Mouse (Mus musculus) thymus, adult 2 months (tissue): Measurements from ENCODE around the gene Mettl17. TPM values are rescaled to one million over a fixed set of nuclear protein-coding genes. Genes with fewer than 3 reads are reported as not detected.

ENCODE experiments used
- DNase-seq: peaks from one replicate; pipeline ENCODE4 v3.0.0; 2021
- H3K27ac ChIP-seq: fragments of 200-500 bp; 2 replicates; pipeline ENCODE4 v1.5.1; 2012; ENCODE audit warnings: low read length, control low read depth; ENCODE audit not compliant: control insufficient read depth, insufficient read depth
- H3K27me3 ChIP-seq: fragments of 200-500 bp; 2 replicates; pipeline ENCODE4 v1.6.1; 2012; ENCODE audit warnings: mild to moderate bottlenecking, low read length, moderate library complexity, mixed read lengths; ENCODE audit not compliant: control insufficient read depth, insufficient read depth
- H3K36me3 ChIP-seq: fragments of 200-500 bp; 2 replicates; pipeline ENCODE4 v1.6.1; 2012; ENCODE audit warnings: mild to moderate bottlenecking, low read length, moderate library complexity; ENCODE audit not compliant: control insufficient read depth, insufficient read depth
- H3K4me1 ChIP-seq: fragments of 200-500 bp; replicated peaks from 2 replicates; pipeline ENCODE4 v1.6.1; 2012; ENCODE audit warnings: low read length; ENCODE audit not compliant: control insufficient read depth, insufficient read depth
- H3K4me3 ChIP-seq: fragments of 200-500 bp; 2 replicates; pipeline ENCODE4 v1.5.1; 2012; ENCODE audit warnings: mild to moderate bottlenecking, low read length, control low read depth, moderate library complexity; ENCODE audit not compliant: control insufficient read depth, insufficient read depth
- CTCF ChIP-seq: fragments of 200-500 bp; IDR thresholded peaks from 2 replicates; pipeline ENCODE4 v1.5.1; 2012; ENCODE audit warnings: mild to moderate bottlenecking, control low read depth, low read length, moderate library complexity, borderline replicate concordance; ENCODE audit not compliant: control insufficient read depth, poor library complexity, insufficient read depth; ENCODE audit errors: extremely low read depth
- POLR2A ChIP-seq: fragments of 200-500 bp; IDR thresholded peaks from 2 replicates; pipeline ENCODE4 v1.6.1; 2012; ENCODE audit warnings: mild to moderate bottlenecking, low read length, control low read depth, moderate library complexity; ENCODE audit not compliant: control insufficient read depth, poor library complexity, insufficient read depth; ENCODE audit errors: extremely low read depth
- WGBS: fragments of 180-500 bp; shearing (Covaris S2); methylation state at CpG from one replicate; pipeline ENCODE4 v1.1.7; 2018; 5-methylcytosine and 5-hydroxymethylcytosine counted together
- polyA plus RNA-seq: library from polyadenylated mRNA; depleted of rRNA; stranded (reverse); fragments of >200 nt; gene quantifications from 2 replicates; pipeline ENCODE4 v1.2.3, GENCODE M21; 2012

The Mettl17 gene
- polyA plus RNA-seq, 1 experiment = 56.7 TPM

- H3K4me1 ChIP-seq = no peaks in the 10 kb centered on the region
- no peak overlapping the region for H3K27ac ChIP-seq
- TF ChIP-seq POLR2A (no peak), CTCF (no peak)
- 95% methylated on average over 11 of the region's 11 CpGs for WGBS
- H3K36me3 ChIP-seq = no peaks in the 10 kb centered on the region
- no peaks in the 10 kb centered on the region for H3K27me3 ChIP-seq
- no peak for DNase-seq
- no peak overlapping the region for H3K4me3 ChIP-seq
These were observed 21.5 kb downstream of the Mettl17 start for GRCm38 (mm10) chr14:51906102-51906501.

- TF ChIP-seq POLR2A (no peak), CTCF (no peak)
- WGBS = 94% methylated on average over 10 of the region's 10 CpGs
- Histone ChIP-seq H3K4me1 (peaks cover 17% of the 10 kb centered on the region), H3K27me3 (no peaks in the 10 kb centered on the region), H3K4me3 (no peak overlapping the region), H3K36me3 (no peaks in the 10 kb centered on the region), H3K27ac (no peak overlapping the region)
- DNase-seq = no peak
These were observed 26.7 kb downstream of the Mettl17 start for GRCm38 (mm10) chr14:51911301-51911700.

DNA sequence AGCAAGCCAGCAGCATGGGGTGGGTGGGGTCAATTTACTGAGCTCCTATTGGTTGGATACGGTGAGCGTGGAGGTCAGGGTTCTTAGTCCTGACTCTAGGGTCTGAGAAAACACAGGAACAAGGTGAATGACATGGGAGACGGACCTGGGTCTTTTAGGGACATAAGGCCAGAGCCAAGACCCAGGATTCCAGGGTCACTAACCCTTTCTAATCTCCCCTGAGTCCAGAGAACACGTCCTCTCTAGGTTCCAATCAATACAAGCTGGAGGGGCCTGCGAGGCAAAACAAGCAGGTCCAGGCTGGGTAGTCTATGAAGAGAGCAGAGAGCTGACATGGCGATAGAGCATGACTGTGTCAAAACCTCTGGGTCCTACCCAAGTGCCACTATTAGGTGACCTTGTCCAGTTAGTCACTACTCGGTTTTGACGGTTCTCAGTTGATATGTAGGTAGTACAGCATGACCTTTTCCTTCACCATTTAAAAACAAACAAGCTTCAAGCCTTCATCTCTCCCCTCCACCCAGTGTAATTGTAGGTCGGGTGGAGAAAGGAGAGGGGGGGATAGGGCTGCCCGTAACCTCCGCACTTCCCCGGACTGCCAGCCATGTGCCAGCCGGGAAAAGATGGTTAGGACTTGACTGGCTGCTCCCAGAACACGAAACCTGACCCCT is 27.9 kb downstream of the Mettl17 start:
- no peaks in the 10 kb centered on the region for H3K36me3 ChIP-seq
- peak overlapping the region; percentile 1; the same call in 1 of the 2 replicates for H3K27ac ChIP-seq
- H3K4me3 ChIP-seq = peak overlapping the region; percentile 79
- DNase-seq = peak; percentile 15
- H3K4me1 ChIP-seq = peaks cover 17% of the 10 kb centered on the region
- H3K27me3 ChIP-seq = no peaks in the 10 kb centered on the region
- TF ChIP-seq CTCF (no peak), POLR2A (no peak)
- 37% methylated on average over 14 of the region's 14 CpGs for WGBS

DNA sequence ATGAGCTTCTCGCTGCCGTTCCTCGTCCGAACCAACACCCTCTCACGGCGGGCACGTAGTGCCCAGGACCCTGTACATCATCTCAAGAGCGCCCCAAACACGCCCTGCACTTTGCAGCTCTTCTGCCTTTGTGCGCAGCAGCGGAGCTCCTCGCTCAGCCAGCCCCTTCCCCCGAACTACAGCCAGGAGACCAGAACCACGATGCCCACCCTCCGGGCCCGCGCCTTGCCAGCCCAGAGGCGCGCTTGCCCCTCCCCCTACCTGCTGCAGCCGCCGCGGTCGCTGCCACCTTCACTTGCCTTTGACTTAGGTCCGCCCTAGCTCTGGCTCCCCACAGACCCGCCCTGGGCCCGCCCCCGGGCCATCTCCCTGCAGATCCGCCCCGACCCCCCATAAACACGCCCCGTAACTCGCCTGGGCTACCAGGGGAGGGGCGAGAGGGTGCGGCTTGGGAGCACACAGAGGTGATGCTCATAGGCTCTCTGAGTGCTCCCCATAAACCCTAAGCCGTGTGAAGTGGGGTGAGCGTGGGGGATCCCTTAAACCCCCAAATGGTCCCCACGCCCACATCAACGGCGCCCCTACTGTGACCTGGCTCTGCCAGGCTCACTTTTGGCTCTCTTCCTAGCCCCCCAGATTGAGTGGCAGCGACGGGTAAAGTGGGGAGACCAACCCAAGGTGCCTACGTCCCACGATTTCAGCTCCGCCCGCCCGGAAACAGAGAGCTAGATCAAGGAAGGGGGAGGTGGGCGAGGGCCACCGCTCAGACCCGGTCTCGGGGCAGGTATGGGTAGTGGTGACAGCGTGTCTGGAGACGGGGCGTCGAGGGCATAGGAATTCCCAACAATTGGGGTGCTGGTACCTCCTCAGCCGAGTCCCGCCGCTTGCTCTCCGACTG is 28.7 kb downstream of the Mettl17 start:
- H3K4me1 ChIP-seq = peaks cover 17% of the 10 kb centered on the region
- H3K36me3 ChIP-seq = no peaks in the 10 kb centered on the region
- under 1% methylated on average over 58 of the region's 58 CpGs for WGBS
- H3K27me3 ChIP-seq = no peaks in the 10 kb centered on the region
- TF ChIP-seq CTCF = 0 out of 2 replicates have a peak, but pooled peaks have one; percentile 6
- TF ChIP-seq POLR2A = peak; percentile 74
- peak; percentile 96 for DNase-seq
- H3K4me3 ChIP-seq = peak overlapping the region; percentile 79
- H3K27ac ChIP-seq = peak overlapping the region; percentile 88

DNA sequence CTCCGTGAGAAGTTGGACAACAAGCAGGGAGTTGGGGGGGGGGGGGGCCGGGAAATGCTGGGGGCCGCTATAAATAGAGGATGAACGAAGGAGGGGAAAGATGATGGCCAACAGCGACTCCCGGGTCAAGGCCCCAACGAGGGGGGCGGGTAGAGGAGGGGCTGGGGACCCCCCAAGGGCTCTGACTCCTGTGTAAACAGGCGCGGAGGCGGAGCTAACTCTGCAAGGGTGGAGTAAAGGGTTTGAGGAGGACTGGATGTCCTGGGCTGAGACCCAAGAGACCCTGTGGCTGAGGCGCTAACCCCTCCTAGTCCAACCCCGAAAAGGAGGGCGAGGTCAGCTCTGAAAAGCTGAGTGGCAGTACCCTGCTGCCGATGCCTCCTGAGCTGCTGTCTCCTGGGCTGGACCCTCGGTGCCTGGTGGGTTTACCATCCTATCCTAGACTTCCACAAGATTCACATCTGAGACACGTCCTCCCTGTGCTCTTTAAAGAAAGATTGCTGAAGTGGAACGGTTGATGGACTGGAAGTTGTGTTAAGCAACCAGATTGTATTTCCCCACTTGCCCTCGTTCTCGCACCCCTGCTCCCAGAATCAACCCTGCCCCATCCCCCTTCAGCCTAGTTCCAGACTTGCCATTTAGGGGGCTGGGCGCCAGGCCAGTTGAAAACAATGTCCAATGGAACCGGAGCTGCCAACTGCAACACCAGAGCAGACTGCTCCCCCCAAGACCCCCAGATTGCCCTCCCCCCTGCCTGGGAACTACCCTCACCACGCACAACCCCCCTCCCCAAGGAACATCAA is 29.5 kb downstream of the Mettl17 start, which contains the start of gene Ndrg2:
Gene Ndrg2, minus strand, starts transcription at position 199 of the 803 bp plus-strand sequence.
- H3K36me3 ChIP-seq = no peaks in the 10 kb centered on the region
- peak; percentile 67 for DNase-seq
- WGBS = 21% methylated on average over 20 of the region's 23 CpGs
- peaks cover 17% of the 10 kb centered on the region for H3K4me1 ChIP-seq
- TF ChIP-seq POLR2A = no peak
- no peak for TF ChIP-seq CTCF
- no peaks in the 10 kb centered on the region for H3K27me3 ChIP-seq
- H3K27ac ChIP-seq = peak within 1 kb of the TSS; percentile 88
- H3K4me3 ChIP-seq = peak within 1 kb of the TSS; percentile 79

GRCm38 (mm10) chr14:51915030-51915429 is 30.4 kb downstream of the Mettl17 start:
- DNase-seq = no peak
- 39% methylated on average over 3 of the region's 3 CpGs for WGBS
- H3K27ac ChIP-seq = no peak overlapping the region

More at GRCm38 (mm10) chr14:51915030-51915429, 30.4 kb downstream of the Mettl17 start:
- Histone ChIP-seq H3K27me3 (no peaks in the 10 kb centered on the region), H3K4me3 (no peak overlapping the region), H3K36me3 (no peaks in the 10 kb centered on the region), H3K4me1 (peaks cover 17% of the 10 kb centered on the region)
- no peak for TF ChIP-seq POLR2A
- TF ChIP-seq CTCF = no peak
